Mouse (Mus musculus) heart, embryonic 12.5 days (tissue): ENCODE results near the gene Aspm. TPM values are rescaled to one million over a fixed set of nuclear protein-coding genes. Genes with fewer than 3 reads are reported as not detected.

ENCODE experiments used
- ATAC-seq: fragments of 200-750 bp; cut with Nextera tagmentation; 2 replicates; pipeline ENCODE4 v1.8.0; 2017; ENCODE audit warnings: moderate TSS enrichment, moderate library complexity; ENCODE audit not compliant: insufficient number of reproducible peaks, low FRiP score
- H3K27ac ChIP-seq: fragments of 300-500 bp; sonication (generic); 2 replicates; pipeline ENCODE4 v1.5.1; 2016; ENCODE audit warnings: mild to moderate bottlenecking, moderate library complexity; ENCODE audit not compliant: poor library complexity, severe bottlenecking
- H3K27me3 ChIP-seq: fragments of 300-500 bp; sonication (generic); replicated peaks from 2 replicates; pipeline ENCODE4 v1.6.1; 2016; ENCODE audit warnings: mild to moderate bottlenecking, moderate library complexity
- H3K36me3 ChIP-seq: fragments of 300-500 bp; sonication (generic); 2 replicates; pipeline ENCODE4 v1.6.1; 2016; ENCODE audit warnings: mild to moderate bottlenecking, moderate library complexity
- H3K4me1 ChIP-seq: fragments of 300-500 bp; sonication (generic); replicated peaks from 2 replicates; pipeline ENCODE4 v1.6.1; 2016; ENCODE audit warnings: mild to moderate bottlenecking
- H3K4me2 ChIP-seq: fragments of 300-500 bp; sonication (generic); 2 replicates; pipeline ENCODE4 v1.6.1; 2016; ENCODE audit warnings: mild to moderate bottlenecking, moderate library complexity
- H3K4me3 ChIP-seq: fragments of 300-500 bp; sonication (generic); 2 replicates; pipeline ENCODE4 v1.5.1; 2016; ENCODE audit warnings: mild to moderate bottlenecking
- H3K9ac ChIP-seq: fragments of 300-500 bp; sonication (generic); 2 replicates; pipeline ENCODE4 v1.6.1; 2016; ENCODE audit warnings: mild to moderate bottlenecking, moderate library complexity
- H3K9me3 ChIP-seq: fragments of 300-500 bp; sonication (generic); replicated peaks from 2 replicates; pipeline ENCODE4 v1.6.1; 2016; ENCODE audit warnings: mild to moderate bottlenecking, moderate library complexity
- WGBS: fragments of 180-500 bp; shearing (Covaris S2); methylation state at CpG from one replicate; pipeline ENCODE4 v1.1.7; 2016; 5-methylcytosine and 5-hydroxymethylcytosine counted together
- polyA plus RNA-seq: library from polyadenylated mRNA; unstranded; fragments of >200 nt; fragmentation: Nextera tagmentation; extraction: Ambion mirVana; gene quantifications from 2 replicates; pipeline ENCODE4 v1.2.1, GENCODE M21; 2016

Gene Aspm
- polyA plus RNA-seq, 1 experiment from 2014 or later, result 18.0 TPM

GRCm38 (mm10) chr1:139514556-139514955 lies 60.0 kb downstream of the Aspm start:
- Histone ChIP-seq H3K9me3 (no peaks in the 10 kb centered on the region), H3K4me2 (no peak overlapping the region), H3K9ac (no peak overlapping the region), H3K27me3 (no peaks in the 10 kb centered on the region), H3K36me3 (no peaks in the 10 kb centered on the region), H3K4me3 (no peak overlapping the region), H3K27ac (no peak overlapping the region), H3K4me1 (no peaks in the 10 kb centered on the region)
- WGBS, result 85% methylated on average over 12 of the region's 12 CpGs
- ATAC-seq, result no peak

Other genes with a start within 250 kb of the Aspm start
- 0.27 and 0.28 TPM in 2 replicates for gene Crb1, start 77.7 kb upstream of the Aspm start, polyA plus RNA-seq
- 12.5 and 12.8 TPM in 2 replicates for gene Zbtb41, start 32.5 kb upstream of the Aspm start, polyA plus RNA-seq
- gene F13b, start 46.9 kb downstream of the Aspm start, polyA plus RNA-seq, result 0.06 TPM in 1 of 2 replicates, not detected in the other
- not detected in 2 replicates for gene Cfhr1, start 105.5 kb downstream of the Aspm start, polyA plus RNA-seq